Mouse (Mus musculus) liver, embryonic 14.5 days (tissue): ENCODE measurements around the gene Agtrap. TPM values are rescaled to one million over a fixed set of nuclear protein-coding genes. Genes with fewer than 3 reads are reported as not detected.
"Not testable (repeated sequence)": the region's sequence is repeated elsewhere in the genome, so short reads cannot be mapped to it uniquely, and the experiment has no call there.

Source experiments
- ATAC-seq: fragments of 200-750 bp; cut with Nextera tagmentation; 2 replicates; pipeline ENCODE4 v1.8.0; 2017; ENCODE audit warnings: moderate number of reproducible peaks, mild to moderate bottlenecking, moderate library complexity; ENCODE audit not compliant: insufficient read depth
- DNase-seq, 3 experiments: peaks; one replicate each; pipeline ENCODE4 v3.0.0-alpha.2; 2012 to 2013; ENCODE audit warnings: low read depth in 3 of 3, low spot score in 3 of 3
- H3K27ac ChIP-seq: fragments of 300-500 bp; sonication (generic); 2 replicates; pipeline ENCODE4 v1.5.1; 2014; ENCODE audit warnings: moderate library complexity, mild to moderate bottlenecking, control low read depth, inconsistent platforms
- H3K27me3 ChIP-seq: fragments of 300-500 bp; sonication (generic); 2 replicates; pipeline ENCODE4 v1.6.1; 2014; ENCODE audit warnings: mild to moderate bottlenecking, low read length, moderate library complexity; ENCODE audit not compliant: control insufficient read depth, insufficient read depth
- H3K36me3 ChIP-seq: fragments of 300-500 bp; sonication (generic); replicated peaks from 2 replicates; pipeline ENCODE4 v1.6.1; 2014; ENCODE audit warnings: low read depth; ENCODE audit not compliant: control insufficient read depth, insufficient read depth
- H3K4me1 ChIP-seq, 2 experiments: fragments of 200-500 bp in 1 of 2; fragments of 300-500 bp in 1 of 2; sonication (generic) in 1 of 2; replicated peaks; 2 replicates each; pipeline ENCODE4 v1.6.1; 2012 to 2014; ENCODE audit warnings: antibody characterized with exemption in 1 of 2, inconsistent platforms in 1 of 2, low read length in 1 of 2; ENCODE audit not compliant: control insufficient read depth in 2 of 2, insufficient read depth in 2 of 2
- H3K4me2 ChIP-seq: fragments of 300-500 bp; sonication (generic); 2 replicates; pipeline ENCODE4 v1.6.1; 2014; ENCODE audit warnings: low read depth, mild to moderate bottlenecking, control low read depth, moderate library complexity
- H3K4me3 ChIP-seq, 2 experiments: fragments of 200-500 bp in 1 of 2; fragments of 300-500 bp in 1 of 2; sonication (generic) in 1 of 2; 2 replicates each; pipeline ENCODE4 v1.5.1; 2012 to 2014; ENCODE audit warnings: low read depth in 2 of 2, low read length in 2 of 2, mild to moderate bottlenecking in 2 of 2, control low read depth in 1 of 2, inconsistent platforms in 1 of 2, moderate library complexity in 1 of 2; ENCODE audit not compliant: insufficient read depth in 1 of 2
- H3K9ac ChIP-seq: fragments of 300-500 bp; sonication (generic); replicated peaks from 2 replicates; pipeline ENCODE4 v1.6.1; 2014; ENCODE audit warnings: mild to moderate bottlenecking, control low read depth, moderate library complexity
- H3K9me3 ChIP-seq: fragments of 300-500 bp; sonication (generic); 2 replicates; pipeline ENCODE4 v1.6.1; 2016; ENCODE audit warnings: low read length, mixed read lengths; ENCODE audit not compliant: control insufficient read depth
- CTCF ChIP-seq: IDR thresholded peaks from 2 replicates; pipeline ENCODE4 v1.5.1; 2016; ENCODE audit warnings: antibody characterized with exemption, low read depth, control low read depth
- EP300 ChIP-seq: IDR thresholded peaks from 2 replicates; pipeline ENCODE4 v1.6.1; 2016; ENCODE audit warnings: antibody characterized with exemption, low read depth
- WGBS: fragments of 180-500 bp; shearing (Covaris S2); extraction: QIAGEN DNeasy Blood & Tissue Kit; methylation state at CpG from one replicate; pipeline ENCODE4 v1.1.7; 2014; ENCODE audit not compliant: insufficient replicate concordance; 5-methylcytosine and 5-hydroxymethylcytosine counted together
- polyA plus RNA-seq, 2 experiments: library from polyadenylated mRNA; depleted of rRNA in 1 of 2; stranded (reverse) in 1 of 2; unstranded in 1 of 2; fragments of >200 nt; fragmentation: Nextera tagmentation in 1 of 2; extraction: Ambion mirVana in 1 of 2; gene quantifications; 2 replicates each; pipeline versions ENCODE4 v1.2.1 to v1.2.3; 2012 to 2014

The Agtrap gene
- polyA plus RNA-seq, 2 experiments, result 4.1 to 9.9 TPM

DNA sequence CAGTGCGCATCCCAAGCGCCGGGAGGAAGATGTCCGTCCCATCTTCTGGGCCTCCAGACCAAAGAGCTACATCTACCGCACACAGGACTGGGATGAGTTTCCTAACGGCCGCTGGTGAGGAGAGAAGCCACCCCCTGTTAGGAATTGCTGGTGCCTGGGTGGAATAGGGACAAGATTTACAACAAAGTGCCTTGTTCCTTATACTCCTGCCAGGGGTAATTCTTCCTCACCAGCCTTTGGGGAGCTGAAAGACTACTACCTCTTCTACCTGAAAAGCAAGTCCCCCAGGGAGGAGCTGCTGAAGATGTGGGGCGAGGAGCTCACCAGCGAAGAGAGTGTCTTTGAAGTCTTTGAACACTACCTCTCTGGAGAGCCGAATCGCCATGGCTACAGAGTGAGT is 35.9 kb downstream of the Agtrap start:
- TF ChIP-seq CTCF, result no peak
- no peak for TF ChIP-seq EP300

DNA sequence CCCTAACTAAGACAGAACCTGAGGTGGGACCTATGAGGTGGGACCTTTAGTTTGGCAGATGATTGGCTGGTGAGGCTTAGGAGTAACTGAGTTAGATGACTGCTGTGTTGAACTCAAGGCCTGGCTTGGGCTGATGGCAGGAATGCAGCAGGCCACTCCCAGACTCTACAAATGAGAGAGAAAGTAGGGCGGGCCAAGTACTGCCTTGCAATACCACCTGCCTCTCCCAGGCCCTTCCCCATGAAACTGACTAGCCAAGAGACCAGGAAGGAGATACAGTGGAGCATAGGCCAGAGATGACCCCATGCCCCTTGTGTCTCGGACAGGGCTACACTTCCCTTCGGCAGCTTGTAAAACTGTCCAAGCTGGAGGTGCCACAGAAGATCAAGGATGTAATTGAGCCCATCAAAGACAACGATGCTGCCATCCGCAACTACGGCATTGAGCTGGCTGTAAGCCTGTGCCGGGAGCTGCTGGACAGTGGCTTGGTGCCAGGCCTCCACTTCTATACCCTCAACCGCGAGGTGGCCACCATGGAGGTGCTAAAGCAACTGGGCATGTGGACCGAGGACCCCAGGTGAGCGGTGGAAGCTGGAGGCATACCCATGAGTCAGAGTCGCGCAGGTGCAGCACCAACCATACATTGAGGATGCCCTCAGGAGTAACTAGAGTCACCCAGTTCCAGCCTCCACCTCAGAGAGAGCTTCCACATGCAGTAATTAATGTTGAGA is 36.6 kb downstream of the Agtrap start:
- WGBS, result 93% methylated on average over 13 of the region's 13 CpGs
- TF ChIP-seq EP300 (no peak), CTCF (no peak)
- Histone ChIP-seq H3K36me3 (peaks cover 66% of the 10 kb centered on the region), H3K9me3 (no peaks in the 10 kb centered on the region), H3K27ac (no peak overlapping the region), H3K9ac (no peak overlapping the region), H3K4me2 (no peak overlapping the region), H3K4me3 (no peak overlapping the region), H3K4me1 (peaks cover 17 to 27% of the 10 kb centered on the region in 2 experiments), H3K27me3 (no peaks in the 10 kb centered on the region)
- ATAC-seq (no peak), DNase-seq (no peak)

More for the DNA sequence above, 35.9 kb downstream of the Agtrap start:
- Histone ChIP-seq H3K4me3 (no peak overlapping the region), H3K36me3 (peaks cover 67% of the 10 kb centered on the region), H3K9me3 (no peaks in the 10 kb centered on the region), H3K4me2 (no peak overlapping the region), H3K9ac (no peak overlapping the region), H3K4me1 (peaks cover 10 to 21% of the 10 kb centered on the region in 2 experiments), H3K27ac (no peak overlapping the region), H3K27me3 (no peaks in the 10 kb centered on the region)
- WGBS, result 87% methylated on average over 11 of the region's 11 CpGs
- DNase-seq (no peak), ATAC-seq (no peak)

DNA sequence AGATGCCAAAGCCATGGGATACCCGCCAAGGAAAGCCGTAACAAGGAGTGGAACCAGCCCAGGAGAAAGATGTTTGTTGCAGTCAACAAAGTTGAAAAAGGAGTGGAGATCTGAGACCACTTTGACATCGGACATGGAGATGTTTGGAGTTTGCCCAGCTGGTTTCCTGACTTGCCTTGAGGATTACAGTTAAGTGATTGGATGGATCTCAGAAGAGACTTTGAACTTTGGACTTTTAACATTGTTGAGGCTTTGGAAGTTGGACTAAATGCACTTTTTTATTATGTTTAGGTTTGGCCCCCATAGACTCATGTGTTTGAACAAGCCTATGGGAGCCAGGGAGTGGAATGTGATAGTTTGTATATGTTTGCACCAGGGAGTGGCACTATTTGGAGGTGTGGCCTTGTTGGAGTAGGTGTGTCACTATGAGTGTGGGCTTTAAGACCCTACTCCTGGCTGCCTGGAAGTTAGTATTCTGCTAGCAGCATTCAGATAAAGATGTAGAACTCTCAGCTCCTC is 37.4 kb downstream of the Agtrap start:
- H3K4me2 ChIP-seq, H3K27ac ChIP-seq, H3K9me3 ChIP-seq, H3K4me3 ChIP-seq, H3K27me3 ChIP-seq, ATAC-seq, DNase-seq, H3K9ac ChIP-seq: not testable (repeated sequence)
- H3K36me3 ChIP-seq, result peaks cover 59% of the 10 kb centered on the region
- 86% methylated on average over 3 of the region's 3 CpGs for WGBS
- peaks cover 24 to 34% of the 10 kb centered on the region in 2 experiments for H3K4me1 ChIP-seq

DNA sequence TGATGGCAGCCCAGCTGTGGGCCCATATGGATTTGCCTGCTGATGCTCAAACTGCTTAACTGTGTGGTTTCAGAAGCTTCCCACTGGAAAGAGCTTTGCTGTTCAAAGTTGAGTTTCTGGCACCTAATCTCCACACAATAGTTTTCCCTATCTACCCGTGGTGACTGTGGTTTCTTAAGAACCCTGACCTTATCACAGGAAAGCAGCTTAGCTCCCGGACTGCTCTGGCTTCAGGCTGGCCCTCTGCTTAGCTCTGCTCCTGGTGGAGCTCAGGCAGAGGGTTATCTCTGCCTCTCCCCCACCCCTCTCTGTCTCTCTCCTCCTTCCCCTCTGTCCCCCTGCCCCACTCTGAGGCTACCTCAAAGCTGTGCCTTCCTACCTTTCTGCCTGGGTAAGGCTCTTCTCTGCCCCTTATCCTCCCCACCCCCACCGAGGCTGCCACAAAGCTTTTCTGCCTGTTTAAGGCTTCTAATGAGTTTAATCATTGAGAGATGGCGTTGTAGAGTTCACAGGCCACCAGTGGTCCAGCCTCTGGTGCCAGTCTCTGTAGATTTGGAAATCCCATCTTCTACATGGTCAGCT is 41.3 kb downstream of the Agtrap start:
- Histone ChIP-seq H3K27me3 (no peaks in the 10 kb centered on the region), H3K36me3 (peaks cover 46% of the 10 kb centered on the region), H3K9me3 (no peaks in the 10 kb centered on the region), H3K4me3 (peak overlapping the region in 1 of 2 experiments; percentile 11; a peak in 2 of 4 replicates), H3K9ac (peak overlapping the region; percentile 58), H3K4me1 (peaks cover 46 to 60% of the 10 kb centered on the region in 2 experiments), H3K4me2 (peak overlapping the region; percentile 55), H3K27ac (peak overlapping the region; percentile 91)
- TF ChIP-seq EP300 (peak; percentile 90), CTCF (0 out of 2 replicates have a peak, but pooled peaks have one; percentile 9)
- peak; percentile 77 to 81 (median 78) for DNase-seq
- 14% methylated on average over 4 of the region's 4 CpGs for WGBS
- ATAC-seq, result peak; percentile 91

DNA sequence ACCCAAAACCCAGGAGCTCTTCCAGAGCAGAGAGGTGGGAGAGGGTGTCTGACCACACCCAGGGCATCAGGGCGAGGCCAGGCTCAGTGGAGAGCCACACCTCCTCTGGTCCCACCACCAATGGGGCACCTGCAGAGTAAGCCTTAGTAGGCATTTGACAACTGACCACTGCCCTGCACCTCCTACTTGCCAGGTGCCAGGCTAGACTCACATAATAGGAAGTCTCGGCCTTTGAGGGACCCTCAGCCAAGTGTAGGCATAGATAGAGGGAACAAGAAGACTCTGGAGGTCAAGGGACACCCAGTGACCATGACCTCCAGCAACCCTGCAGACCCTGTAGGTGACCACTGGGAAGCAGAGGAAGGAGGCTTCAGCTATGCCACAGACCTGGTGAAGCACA is 43.7 kb downstream of the Agtrap start:
- ATAC-seq (peak; percentile 22; the same call in 1 of the 2 replicates), DNase-seq (no peak)
- Histone ChIP-seq H3K27me3 (no peaks in the 10 kb centered on the region), H3K4me1 (peaks cover 58 to 79% of the 10 kb centered on the region in 2 experiments), H3K36me3 (peaks cover 23% of the 10 kb centered on the region), H3K9ac (no peak overlapping the region), H3K9me3 (no peaks in the 10 kb centered on the region), H3K4me2 (peak overlapping the region; percentile 55), H3K4me3 (no peak overlapping the region), H3K27ac (peak overlapping the region; percentile 15; the same call in 1 of the 2 replicates)
- TF ChIP-seq EP300 (no peak), CTCF (no peak)
- WGBS, result 55% methylated on average over 2 of the region's 2 CpGs

DNA sequence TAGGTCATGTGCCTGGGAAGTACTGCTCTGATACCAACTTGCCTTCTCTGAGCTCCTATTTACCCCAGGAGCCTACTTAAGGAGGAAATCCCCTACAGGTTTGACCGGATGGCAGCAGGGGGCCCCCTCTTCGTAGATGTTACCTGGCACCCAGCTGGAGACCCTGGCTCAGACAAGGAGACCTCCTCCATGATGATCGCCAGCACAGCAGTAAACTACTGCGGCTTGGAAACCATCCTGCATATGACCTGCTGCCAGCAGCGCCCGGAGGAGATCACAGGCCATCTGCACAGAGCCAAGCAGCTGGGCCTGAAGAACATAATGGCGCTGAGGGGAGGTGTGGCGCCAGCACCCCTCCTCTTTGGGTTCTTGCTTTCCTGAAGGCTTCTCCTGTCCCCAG is 44.5 kb downstream of the Agtrap start:
- ATAC-seq, result not testable (repeated sequence)

More for the DNA sequence above, 44.5 kb downstream of the Agtrap start:
- not testable (repeated sequence) for H3K4me3 ChIP-seq, DNase-seq, H3K27me3 ChIP-seq, H3K9me3 ChIP-seq, H3K27ac ChIP-seq
- peak overlapping the region; percentile 23; the same call in 1 of the 2 replicates for H3K9ac ChIP-seq
- peaks cover 20% of the 10 kb centered on the region for H3K36me3 ChIP-seq
- peaks cover 58 to 72% of the 10 kb centered on the region in 2 experiments for H3K4me1 ChIP-seq
- WGBS, result 85% methylated on average over 7 of the region's 8 CpGs
- H3K4me2 ChIP-seq, result peak overlapping the region; percentile 98; the same call in 1 of the 2 replicates
